Mouse (Mus musculus): ENCODE measurements around the gene Ppp6c. TPM values are rescaled to one million over a fixed set of nuclear protein-coding genes. Genes with fewer than 3 reads are reported as not detected.
"Not testable (repeated sequence)": the region's sequence is repeated elsewhere in the genome, so short reads cannot be mapped to it uniquely, and the experiment has no call there.

Ppp6c gene
- polyA plus RNA-seq (2012; rRNA removed): 17.3 and 24.1 TPM in 2 replicates

- Histone ChIP-seq H3K4me3 (replicated peaks; ENCODE audit: extremely low read depth, low read depth, low read length) (peak within 1 kb of the TSS; percentile 86), H3K4me1 (ENCODE audit: control insufficient read depth, insufficient read depth, low read length) (peaks cover 7% of the 10 kb centered on the region)
- peak; percentile 92 for DNase-seq
- TF ChIP-seq POLR2A (IDR thresholded peaks at IDR 0.05; ENCODE audit: borderline replicate concordance, extremely low read depth, low read depth, low read length) (peak; percentile 87), CTCF (IDR thresholded peaks at IDR 0.05; ENCODE audit: insufficient read depth, low read length) (no peak)
- under 1% methylated on average over 56 of the region's 56 CpGs for WGBS
Observed at GRCm38 (mm10) chr2:39226019-39226640, at the start of gene Ppp6c. TSS of gene Ppp6c (minus strand) at chr2:39226451.

DNA sequence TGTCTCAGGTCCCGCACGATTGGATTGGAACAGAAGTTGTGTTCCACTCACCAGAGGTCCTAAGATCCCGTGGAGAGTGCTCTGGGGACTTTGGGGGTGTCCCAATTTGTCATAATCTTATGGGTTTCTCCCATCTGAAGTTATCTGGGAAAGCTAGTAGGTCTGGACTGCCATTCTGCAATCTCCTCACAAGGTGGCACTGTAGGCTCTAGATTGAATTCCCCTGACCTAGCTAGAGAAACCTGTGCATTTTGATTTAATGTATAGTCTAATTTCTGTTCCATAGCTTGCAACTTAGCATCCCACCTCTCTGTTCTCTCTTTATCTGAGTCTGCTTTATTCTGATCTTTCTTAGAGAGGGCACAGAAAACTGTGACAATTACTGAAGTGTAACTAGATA is 42.1 kb upstream of the Ppp6c start:
- H3K4me1 ChIP-seq (ENCODE audit: control insufficient read depth, insufficient read depth, low read length): no peaks in the 10 kb centered on the region
- peak; percentile 2 for DNase-seq
- TF ChIP-seq CTCF (IDR thresholded peaks at IDR 0.05; ENCODE audit: insufficient read depth, low read length) (peak; percentile 27; the same call in 1 of the 2 replicates), POLR2A (IDR thresholded peaks at IDR 0.05; ENCODE audit: borderline replicate concordance, extremely low read depth, low read depth, low read length) (no peak)
- WGBS: 41% methylated on average over 3 of the region's 3 CpGs
- H3K4me3 ChIP-seq (replicated peaks; ENCODE audit: extremely low read depth, low read depth, low read length): no peak overlapping the region

GRCm38 (mm10) chr2:39252275-39252674 is 26.0 kb upstream of the Ppp6c start:
- WGBS: 91% methylated on average over 11 of the region's 11 CpGs
- H3K4me3 ChIP-seq (replicated peaks; ENCODE audit: extremely low read depth, low read depth, low read length); DNase-seq; H3K4me1 ChIP-seq (ENCODE audit: control insufficient read depth, insufficient read depth, low read length): not testable (repeated sequence)

- 78% methylated on average over 9 of the region's 11 CpGs for WGBS
- H3K4me3 ChIP-seq (replicated peaks; ENCODE audit: extremely low read depth, low read depth, low read length): not testable (repeated sequence)
Observed at GRCm38 (mm10) chr2:39246862-39247261, 20.6 kb upstream of the Ppp6c start.

DNA sequence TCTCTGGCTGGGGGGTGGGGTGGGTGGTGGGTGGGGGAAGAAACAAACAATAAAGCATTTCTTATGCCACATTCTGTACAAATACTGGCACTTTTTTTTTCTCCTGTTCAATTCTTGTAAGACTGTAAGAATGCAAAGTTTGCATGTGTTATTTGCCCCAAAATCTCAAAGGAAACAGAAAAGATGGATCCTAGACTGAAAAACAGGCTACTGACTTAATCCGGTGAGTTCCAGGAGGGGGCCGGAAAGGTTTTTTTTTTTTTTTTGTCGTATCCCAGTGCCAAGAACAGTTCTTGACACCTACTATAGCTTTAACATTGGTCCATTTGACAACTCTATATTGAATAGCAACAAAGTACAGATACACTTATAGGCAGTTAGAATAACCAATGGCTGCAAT is 480 bp upstream of the Ppp6c start:
- no peak for DNase-seq
- 29% methylated on average over 3 of the region's 3 CpGs for WGBS
- Histone ChIP-seq H3K4me1 (ENCODE audit: control insufficient read depth, insufficient read depth, low read length) (peaks cover 7% of the 10 kb centered on the region), H3K4me3 (replicated peaks; ENCODE audit: extremely low read depth, low read depth, low read length) (no peak overlapping the region)
- no peak for TF ChIP-seq CTCF (IDR thresholded peaks at IDR 0.05; ENCODE audit: insufficient read depth, low read length)
- TF ChIP-seq POLR2A (IDR thresholded peaks at IDR 0.05; ENCODE audit: borderline replicate concordance, extremely low read depth, low read depth, low read length): no peak

More at GRCm38 (mm10) chr2:39246862-39247261, 20.6 kb upstream of the Ppp6c start:
- not testable (repeated sequence) for DNase-seq; H3K4me1 ChIP-seq (ENCODE audit: control insufficient read depth, insufficient read depth, low read length)

DNA sequence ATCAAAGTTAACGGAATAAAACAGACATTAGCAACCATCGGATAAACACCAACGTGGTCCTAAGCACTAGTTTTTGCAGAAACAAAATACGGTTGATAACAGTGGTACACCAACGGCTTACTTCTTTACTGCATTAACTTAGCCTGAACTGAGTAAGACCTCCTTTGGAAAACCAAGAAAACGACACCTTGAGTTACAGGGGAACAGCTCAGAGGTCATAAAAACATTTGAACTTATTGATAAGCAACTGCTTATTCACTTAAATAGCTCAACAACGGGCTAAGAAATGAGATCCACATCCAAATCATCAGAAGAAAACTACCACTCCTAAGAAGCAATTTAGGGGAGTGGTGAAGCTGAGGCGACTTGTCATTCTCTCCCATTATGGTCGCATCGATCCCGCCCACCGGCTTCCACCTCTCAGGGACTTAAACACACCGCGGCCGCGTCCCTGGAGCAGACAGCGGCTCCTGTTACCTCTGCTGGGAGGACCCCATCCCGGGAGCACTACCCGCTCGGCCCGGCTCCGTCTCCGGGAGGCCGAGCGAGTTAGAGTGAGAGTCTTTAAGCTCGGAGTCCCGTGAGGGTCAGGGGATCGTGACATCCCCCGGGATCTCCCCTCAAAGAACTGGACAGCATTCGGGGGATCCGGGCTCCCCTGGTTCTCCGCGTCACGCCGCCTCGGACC is 776 bp downstream of the Ppp6c start:
- WGBS: 2% methylated on average over 36 of the region's 36 CpGs
- peak overlapping the region; percentile 86 for H3K4me3 ChIP-seq (replicated peaks; ENCODE audit: extremely low read depth, low read depth, low read length)
- not testable (repeated sequence) for H3K4me1 ChIP-seq (ENCODE audit: control insufficient read depth, insufficient read depth, low read length); DNase-seq

GRCm38 (mm10) chr2:39224621-39225020 is 1.6 kb downstream of the Ppp6c start:
- TF ChIP-seq CTCF (IDR thresholded peaks at IDR 0.05; ENCODE audit: insufficient read depth, low read length) (no peak), POLR2A (IDR thresholded peaks at IDR 0.05; ENCODE audit: borderline replicate concordance, extremely low read depth, low read depth, low read length) (no peak)
- no peak for DNase-seq
- no peak overlapping the region for H3K4me3 ChIP-seq (replicated peaks; ENCODE audit: extremely low read depth, low read depth, low read length)

GRCm38 (mm10) chr2:39220010-39220409 is 6.2 kb downstream of the Ppp6c start:
- TF ChIP-seq POLR2A (IDR thresholded peaks at IDR 0.05; ENCODE audit: borderline replicate concordance, extremely low read depth, low read depth, low read length) (no peak), CTCF (IDR thresholded peaks at IDR 0.05; ENCODE audit: insufficient read depth, low read length) (no peak)
- Histone ChIP-seq H3K4me1 (ENCODE audit: control insufficient read depth, insufficient read depth, low read length) (peaks cover 9% of the 10 kb centered on the region), H3K4me3 (replicated peaks; ENCODE audit: extremely low read depth, low read depth, low read length) (no peak overlapping the region)
- WGBS: 89% methylated on average over 6 of the region's 6 CpGs
- no peak for DNase-seq

More at GRCm38 (mm10) chr2:39224621-39225020, 1.6 kb downstream of the Ppp6c start:
- H3K4me1 ChIP-seq (ENCODE audit: control insufficient read depth, insufficient read depth, low read length): peaks cover 7% of the 10 kb centered on the region

- TF ChIP-seq POLR2A (IDR thresholded peaks at IDR 0.05; ENCODE audit: borderline replicate concordance, extremely low read depth, low read depth, low read length) (no peak), CTCF (IDR thresholded peaks at IDR 0.05; ENCODE audit: insufficient read depth, low read length) (no peak)
- Histone ChIP-seq H3K4me1 (ENCODE audit: control insufficient read depth, insufficient read depth, low read length) (peaks cover 5% of the 10 kb centered on the region; the same call in 1 of the 2 replicates), H3K4me3 (replicated peaks; ENCODE audit: extremely low read depth, low read depth, low read length) (no peak overlapping the region)
- DNase-seq: no peak
- 64% methylated on average over 3 of the region's 3 CpGs for WGBS
Observed at GRCm38 (mm10) chr2:39219034-39219433, 7.2 kb downstream of the Ppp6c start.

GRCm38 (mm10) chr2:39217150-39217549 is 9.1 kb downstream of the Ppp6c start:
- no peak for TF ChIP-seq CTCF (IDR thresholded peaks at IDR 0.05; ENCODE audit: insufficient read depth, low read length)
- no peak for TF ChIP-seq POLR2A (IDR thresholded peaks at IDR 0.05; ENCODE audit: borderline replicate concordance, extremely low read depth, low read depth, low read length)
- H3K4me1 ChIP-seq (ENCODE audit: control insufficient read depth, insufficient read depth, low read length): peaks cover 3% of the 10 kb centered on the region; the same call in 1 of the 2 replicates
- H3K4me3 ChIP-seq (replicated peaks; ENCODE audit: extremely low read depth, low read depth, low read length): no peak overlapping the region
- no peak for DNase-seq
- 90% methylated on average over 4 of the region's 4 CpGs for WGBS

Measured in lung, adult 2 months (tissue).